Mouse (Mus musculus): ENCODE data around the gene Iqschfp. TPM values are rescaled to one million over a fixed set of nuclear protein-coding genes. Genes with fewer than 3 reads are reported as not detected.

The Iqschfp gene
- polyA plus RNA-seq, 1 experiment from 2014 or later = 4.7 TPM

DNA sequence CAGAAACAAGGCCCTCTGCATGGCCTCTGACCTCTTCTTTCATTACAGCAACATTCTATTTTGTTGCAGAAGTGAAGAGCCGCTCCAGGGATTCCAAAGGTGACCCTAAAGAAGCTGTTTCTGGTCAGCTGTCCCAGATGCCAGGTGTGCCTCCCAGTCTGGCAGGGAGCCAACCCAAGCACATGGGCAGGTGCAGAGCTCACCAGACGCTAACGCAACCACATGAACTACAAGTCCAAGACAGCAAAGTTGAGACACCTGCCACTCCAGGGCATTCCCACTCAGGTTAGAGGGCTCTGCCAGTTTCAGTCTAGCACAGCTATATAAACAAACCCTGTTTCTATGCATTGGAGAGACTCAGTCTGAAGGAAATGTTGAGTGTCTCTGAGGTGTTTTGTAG lies 461.5 kb downstream of the Iqschfp start:
- no peaks in the 10 kb centered on the region for H3K36me3 ChIP-seq (ENCODE audit: control insufficient read depth, insufficient read depth, low read length)
- H3K4me3 ChIP-seq (ENCODE audit: low read depth, low read length) = no peak overlapping the region
- no peak overlapping the region for H3K4me2 ChIP-seq (ENCODE audit: low read depth, low read length)
- no peaks in the 10 kb centered on the region for H3K27me3 ChIP-seq (ENCODE audit: control insufficient read depth, insufficient read depth, low read length)
- WGBS = 74% methylated on average over 3 of the region's 3 CpGs
- H3K27ac ChIP-seq (ENCODE audit: low read depth, low read length) = no peak overlapping the region
- ATAC-seq (ENCODE audit: low read depth) = no peak
- no peak overlapping the region for H3K9ac ChIP-seq (replicated peaks; ENCODE audit: low read depth, low read length)
- H3K9me3 ChIP-seq (ENCODE audit: control insufficient read depth, low read length) = no peaks in the 10 kb centered on the region
- H3K4me1 ChIP-seq (ENCODE audit: control insufficient read depth, insufficient read depth, low read length) = 0 out of 2 replicates have a peak, but pooled peaks cover 4% of the 10 kb centered on the region

DNA sequence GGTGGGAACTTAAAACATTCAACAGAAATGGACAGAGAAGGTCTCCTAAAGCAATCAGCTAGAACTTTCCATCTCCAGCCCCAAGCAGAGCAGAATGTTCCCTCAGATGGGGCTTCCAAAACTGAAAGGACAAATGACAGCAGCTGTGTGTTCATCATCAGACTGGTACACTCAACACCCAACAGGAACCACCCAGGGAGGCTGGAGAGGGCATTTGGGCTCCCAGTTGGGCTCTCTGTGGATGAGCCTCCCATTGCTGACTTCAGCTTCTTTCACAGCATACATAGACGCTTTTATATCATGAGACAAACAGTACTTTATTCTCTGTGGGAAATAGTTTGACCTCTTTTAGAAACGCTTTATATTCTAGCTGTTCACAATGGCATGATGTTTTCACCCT lies 464.5 kb downstream of the Iqschfp start:
- Histone ChIP-seq H3K27ac (ENCODE audit: low read depth, low read length) (no peak overlapping the region), H3K27me3 (ENCODE audit: control insufficient read depth, insufficient read depth, low read length) (no peaks in the 10 kb centered on the region), H3K9ac (replicated peaks; ENCODE audit: low read depth, low read length) (no peak overlapping the region), H3K4me1 (ENCODE audit: control insufficient read depth, insufficient read depth, low read length) (no peaks in the 10 kb centered on the region), H3K4me3 (ENCODE audit: low read depth, low read length) (no peak overlapping the region), H3K9me3 (ENCODE audit: control insufficient read depth, low read length) (no peaks in the 10 kb centered on the region), H3K4me2 (ENCODE audit: low read depth, low read length) (no peak overlapping the region), H3K36me3 (ENCODE audit: control insufficient read depth, insufficient read depth, low read length) (no peaks in the 10 kb centered on the region)
- 90% methylated on average over 2 of the region's 2 CpGs for WGBS
- no peak for ATAC-seq (ENCODE audit: low read depth)

DNA sequence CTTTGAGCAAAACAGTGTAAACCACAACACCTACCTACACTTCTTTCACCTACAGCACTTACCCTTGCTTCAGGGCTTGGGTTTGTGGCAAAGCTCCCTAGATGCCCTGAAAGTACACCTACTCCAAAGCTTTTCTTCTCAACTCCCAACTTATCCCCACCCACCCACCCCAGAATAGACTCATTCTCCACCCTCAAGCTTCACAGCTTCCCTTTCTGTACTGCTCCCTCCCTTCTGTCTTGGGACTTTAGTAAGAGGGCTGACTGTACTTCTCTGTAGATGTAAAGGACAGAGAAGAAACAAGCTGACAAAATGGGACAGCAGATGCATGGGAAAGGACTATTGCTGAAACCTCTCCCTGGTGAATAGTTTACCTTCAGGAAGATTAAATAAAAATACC lies 476.0 kb downstream of the Iqschfp start:
- no peak overlapping the region for H3K4me2 ChIP-seq (ENCODE audit: low read depth, low read length)
- no peak for ATAC-seq (ENCODE audit: low read depth)
- no peaks in the 10 kb centered on the region for H3K36me3 ChIP-seq (ENCODE audit: control insufficient read depth, insufficient read depth, low read length)

DNA sequence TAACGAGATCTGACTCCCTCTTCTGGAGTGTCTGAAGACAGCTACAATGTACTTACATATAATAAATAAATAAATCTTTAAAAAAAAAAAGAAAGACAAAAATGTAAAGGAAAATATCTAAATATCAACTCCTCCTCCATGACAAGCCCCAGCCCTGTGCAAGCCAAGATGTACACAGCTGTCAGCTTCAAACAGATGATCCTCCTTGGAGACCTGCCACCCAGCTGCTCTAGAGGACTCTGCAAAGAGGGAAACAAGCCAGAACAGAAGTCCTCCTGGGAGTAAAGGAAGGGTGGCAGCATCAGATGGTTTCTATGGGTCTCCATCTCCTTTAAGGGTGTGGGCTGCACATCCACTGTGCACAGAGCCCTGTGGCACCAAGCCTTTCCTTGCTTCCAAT lies 480.9 kb downstream of the Iqschfp start:
- Histone ChIP-seq H3K4me3 (ENCODE audit: low read depth, low read length) (no peak overlapping the region), H3K9me3 (ENCODE audit: control insufficient read depth, low read length) (no peaks in the 10 kb centered on the region), H3K36me3 (ENCODE audit: control insufficient read depth, insufficient read depth, low read length) (no peaks in the 10 kb centered on the region), H3K4me1 (ENCODE audit: control insufficient read depth, insufficient read depth, low read length) (0 out of 2 replicates have a peak, but pooled peaks cover 6% of the 10 kb centered on the region), H3K4me2 (ENCODE audit: low read depth, low read length) (no peak overlapping the region), H3K27me3 (ENCODE audit: control insufficient read depth, insufficient read depth, low read length) (no peaks in the 10 kb centered on the region), H3K27ac (ENCODE audit: low read depth, low read length) (no peak overlapping the region), H3K9ac (replicated peaks; ENCODE audit: low read depth, low read length) (no peak overlapping the region)
- WGBS = no CpG with 5 or more reads among the region's 1 CpGs
- no peak for ATAC-seq (ENCODE audit: low read depth)

More for the DNA sequence above, 476.0 kb downstream of the Iqschfp start:
- Histone ChIP-seq H3K4me1 (ENCODE audit: control insufficient read depth, insufficient read depth, low read length) (no peaks in the 10 kb centered on the region), H3K27ac (ENCODE audit: low read depth, low read length) (no peak overlapping the region), H3K9me3 (ENCODE audit: control insufficient read depth, low read length) (no peaks in the 10 kb centered on the region), H3K27me3 (ENCODE audit: control insufficient read depth, insufficient read depth, low read length) (no peaks in the 10 kb centered on the region), H3K9ac (replicated peaks; ENCODE audit: low read depth, low read length) (no peak overlapping the region), H3K4me3 (ENCODE audit: low read depth, low read length) (no peak overlapping the region)

DNA sequence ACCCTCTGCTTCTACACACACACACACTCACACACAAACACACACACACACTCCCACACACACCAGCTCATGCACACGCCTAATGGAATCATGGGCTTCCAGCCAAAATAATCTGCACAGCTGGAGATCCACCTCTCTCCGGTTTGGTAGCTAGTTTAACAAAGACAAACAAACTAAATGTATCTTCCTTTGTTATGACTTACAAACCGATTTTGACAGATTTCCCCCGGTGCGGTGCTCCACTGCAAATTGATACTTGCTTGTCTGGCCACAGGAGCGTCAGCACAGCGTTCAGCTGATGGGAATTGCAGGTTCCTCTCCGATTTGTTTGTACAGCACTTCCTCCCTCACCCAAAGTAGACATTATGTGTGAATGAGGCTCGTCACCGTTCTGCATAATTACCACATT lies 483.1 kb downstream of the Iqschfp start:
- Histone ChIP-seq H3K9ac (replicated peaks; ENCODE audit: low read depth, low read length) (no peak overlapping the region), H3K27ac (ENCODE audit: low read depth, low read length) (no peak overlapping the region), H3K27me3 (ENCODE audit: control insufficient read depth, insufficient read depth, low read length) (no peaks in the 10 kb centered on the region), H3K4me3 (ENCODE audit: low read depth, low read length) (no peak overlapping the region), H3K4me1 (ENCODE audit: control insufficient read depth, insufficient read depth, low read length) (0 out of 2 replicates have a peak, but pooled peaks cover 6% of the 10 kb centered on the region), H3K36me3 (ENCODE audit: control insufficient read depth, insufficient read depth, low read length) (no peaks in the 10 kb centered on the region), H3K4me2 (ENCODE audit: low read depth, low read length) (no peak overlapping the region), H3K9me3 (ENCODE audit: control insufficient read depth, low read length) (no peaks in the 10 kb centered on the region)
- no peak for ATAC-seq (ENCODE audit: low read depth)
- WGBS = 46% methylated on average over 10 of the region's 10 CpGs

DNA sequence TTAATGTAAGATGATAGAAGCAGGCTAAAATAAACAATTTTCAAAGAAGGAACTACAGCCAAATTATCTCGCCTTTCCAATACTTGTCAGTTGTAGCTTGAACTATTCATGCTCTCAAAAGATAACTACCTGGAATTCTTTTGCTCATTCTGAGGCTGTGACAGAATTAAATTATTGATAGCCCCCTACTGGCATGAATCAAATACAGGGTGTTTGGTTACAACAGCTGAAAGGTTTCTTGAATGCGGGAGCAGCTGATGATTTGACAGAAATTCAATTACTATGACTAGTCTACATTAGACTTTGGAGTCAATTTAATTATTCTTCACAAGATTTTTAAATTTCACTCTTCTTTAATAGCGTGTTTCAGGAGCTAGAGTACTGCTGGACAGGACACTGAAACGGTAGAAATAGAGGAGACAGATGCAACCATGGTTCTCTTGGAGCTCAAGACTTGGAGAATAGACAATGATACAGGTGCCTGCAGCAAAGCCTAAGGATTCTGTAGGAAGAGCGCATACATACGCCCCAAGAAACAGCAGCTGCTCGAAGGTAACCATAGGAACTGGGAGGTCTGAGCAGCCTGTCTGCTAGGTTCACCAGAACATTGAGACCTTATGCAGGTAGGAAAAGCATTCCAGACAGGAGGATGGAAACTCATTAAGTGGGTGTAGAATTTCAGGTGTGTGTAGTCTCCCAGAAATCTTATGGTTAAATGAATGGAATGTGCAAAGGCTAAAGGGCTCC lies 485.6 kb downstream of the Iqschfp start:
- no peak for ATAC-seq (ENCODE audit: low read depth)
- Histone ChIP-seq H3K4me1 (ENCODE audit: control insufficient read depth, insufficient read depth, low read length) (0 out of 2 replicates have a peak, but pooled peaks cover 6% of the 10 kb centered on the region), H3K4me3 (ENCODE audit: low read depth, low read length) (no peak overlapping the region), H3K36me3 (ENCODE audit: control insufficient read depth, insufficient read depth, low read length) (no peaks in the 10 kb centered on the region), H3K9me3 (ENCODE audit: control insufficient read depth, low read length) (no peaks in the 10 kb centered on the region), H3K9ac (replicated peaks; ENCODE audit: low read depth, low read length) (no peak overlapping the region), H3K27ac (ENCODE audit: low read depth, low read length) (no peak overlapping the region), H3K27me3 (ENCODE audit: control insufficient read depth, insufficient read depth, low read length) (no peaks in the 10 kb centered on the region), H3K4me2 (ENCODE audit: low read depth, low read length) (no peak overlapping the region)
- 78% methylated on average over 7 of the region's 7 CpGs for WGBS

DNA sequence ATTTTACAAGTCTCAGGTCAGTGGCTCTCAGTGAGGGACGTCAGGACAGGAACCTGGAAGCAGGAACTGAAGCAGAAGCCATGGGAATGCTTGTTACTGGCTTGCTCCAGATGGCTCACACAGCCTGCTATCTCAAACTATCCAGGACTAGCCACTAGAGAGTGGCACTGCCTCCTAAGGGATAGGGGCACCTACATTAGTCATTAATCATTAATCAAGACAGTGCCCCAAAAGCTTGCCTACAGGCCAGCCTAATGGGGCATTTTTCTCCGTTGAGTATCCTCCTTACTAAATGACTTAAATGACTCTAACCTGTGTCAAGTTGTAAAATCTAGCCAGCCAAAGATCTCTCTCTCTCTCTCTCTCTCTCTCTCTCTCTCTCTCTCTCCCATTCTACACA lies 486.8 kb downstream of the Iqschfp start:
- no peaks in the 10 kb centered on the region for H3K27me3 ChIP-seq (ENCODE audit: control insufficient read depth, insufficient read depth, low read length)
- H3K4me3 ChIP-seq (ENCODE audit: low read depth, low read length) = no peak overlapping the region
- H3K4me1 ChIP-seq (ENCODE audit: control insufficient read depth, insufficient read depth, low read length) = 0 out of 2 replicates have a peak, but pooled peaks cover 6% of the 10 kb centered on the region
- no peak overlapping the region for H3K27ac ChIP-seq (ENCODE audit: low read depth, low read length)
- no peak overlapping the region for H3K4me2 ChIP-seq (ENCODE audit: low read depth, low read length)
- no peak overlapping the region for H3K9ac ChIP-seq (replicated peaks; ENCODE audit: low read depth, low read length)
- ATAC-seq (ENCODE audit: low read depth) = no peak
- WGBS = 50% methylated on average over 2 of the region's 2 CpGs
- H3K36me3 ChIP-seq (ENCODE audit: control insufficient read depth, insufficient read depth, low read length) = no peaks in the 10 kb centered on the region
- H3K9me3 ChIP-seq (ENCODE audit: control insufficient read depth, low read length) = no peaks in the 10 kb centered on the region

DNA sequence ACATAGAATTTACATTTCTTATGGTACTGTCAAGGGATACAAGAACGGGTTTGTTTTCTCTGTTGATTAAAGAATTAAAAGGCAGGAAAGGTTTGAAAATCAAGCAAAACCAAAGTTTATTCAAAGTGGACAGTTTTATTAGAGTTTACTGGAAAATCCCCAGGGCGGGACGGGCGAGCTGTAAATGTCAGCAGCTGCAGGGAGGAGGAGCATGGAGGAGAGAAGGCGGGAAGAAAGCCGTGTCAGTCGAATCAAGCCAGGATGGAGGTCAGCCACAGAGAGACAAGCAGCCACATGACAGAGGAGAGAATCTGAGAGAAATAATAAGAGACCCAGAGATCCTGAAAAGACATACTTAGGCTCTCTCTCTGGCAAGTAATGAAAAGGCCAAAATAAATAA lies 487.2 kb downstream of the Iqschfp start:
- H3K4me3 ChIP-seq (ENCODE audit: low read depth, low read length) = no peak overlapping the region
- WGBS = 19% methylated on average over 7 of the region's 7 CpGs
- ATAC-seq (ENCODE audit: low read depth) = no peak
- H3K27ac ChIP-seq (ENCODE audit: low read depth, low read length) = no peak overlapping the region
- 0 out of 2 replicates have a peak, but pooled peaks cover 6% of the 10 kb centered on the region for H3K4me1 ChIP-seq (ENCODE audit: control insufficient read depth, insufficient read depth, low read length)
- no peaks in the 10 kb centered on the region for H3K9me3 ChIP-seq (ENCODE audit: control insufficient read depth, low read length)
- no peaks in the 10 kb centered on the region for H3K36me3 ChIP-seq (ENCODE audit: control insufficient read depth, insufficient read depth, low read length)
- H3K27me3 ChIP-seq (ENCODE audit: control insufficient read depth, insufficient read depth, low read length) = no peaks in the 10 kb centered on the region
- no peak overlapping the region for H3K9ac ChIP-seq (replicated peaks; ENCODE audit: low read depth, low read length)
- H3K4me2 ChIP-seq (ENCODE audit: low read depth, low read length) = no peak overlapping the region

DNA sequence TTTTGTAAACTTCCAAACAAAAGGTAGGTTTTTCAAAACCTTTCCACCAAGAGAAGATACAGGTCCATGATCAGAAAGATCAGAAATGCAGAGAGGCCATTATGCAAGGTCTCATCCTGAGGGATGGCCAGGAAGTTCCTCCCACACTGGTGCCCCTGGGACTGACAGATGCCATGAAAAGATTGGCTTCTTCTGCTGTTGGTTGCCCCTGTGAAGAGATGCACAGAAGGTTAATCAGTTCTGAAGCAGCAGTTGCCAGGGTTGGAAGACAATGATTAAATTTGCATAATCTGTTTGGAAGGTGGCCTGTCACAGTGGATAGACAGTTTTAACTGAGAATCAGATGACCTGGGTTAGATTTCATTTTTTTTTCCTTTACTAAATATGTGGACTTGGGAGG lies 491.6 kb downstream of the Iqschfp start:
- Histone ChIP-seq H3K27ac (ENCODE audit: low read depth, low read length) (no peak overlapping the region), H3K9ac (replicated peaks; ENCODE audit: low read depth, low read length) (no peak overlapping the region), H3K4me1 (ENCODE audit: control insufficient read depth, insufficient read depth, low read length) (no peaks in the 10 kb centered on the region), H3K4me3 (ENCODE audit: low read depth, low read length) (no peak overlapping the region), H3K36me3 (ENCODE audit: control insufficient read depth, insufficient read depth, low read length) (no peaks in the 10 kb centered on the region), H3K27me3 (ENCODE audit: control insufficient read depth, insufficient read depth, low read length) (no peaks in the 10 kb centered on the region), H3K9me3 (ENCODE audit: control insufficient read depth, low read length) (no peaks in the 10 kb centered on the region), H3K4me2 (ENCODE audit: low read depth, low read length) (no peak overlapping the region)
- no peak for ATAC-seq (ENCODE audit: low read depth)

All from neural tube, embryonic 14.5 days (tissue).